Mouse (Mus musculus) megakaryocyte, embryonic 14.5 days (primary cell): Measurements from ENCODE around the gene Pou2f1.

Experiments used
- FLI1 ChIP-seq: IDR thresholded peaks from 2 replicates; pipeline ENCODE4 v1.6.1; 2012; ENCODE audit warnings: low read length, inconsistent platforms, mixed read lengths
- GATA1 ChIP-seq: IDR thresholded peaks from 3 replicates; pipeline ENCODE4 v1.6.1; 2012; ENCODE audit warnings: mixed read lengths, low read length, inconsistent platforms, borderline replicate concordance

DNA sequence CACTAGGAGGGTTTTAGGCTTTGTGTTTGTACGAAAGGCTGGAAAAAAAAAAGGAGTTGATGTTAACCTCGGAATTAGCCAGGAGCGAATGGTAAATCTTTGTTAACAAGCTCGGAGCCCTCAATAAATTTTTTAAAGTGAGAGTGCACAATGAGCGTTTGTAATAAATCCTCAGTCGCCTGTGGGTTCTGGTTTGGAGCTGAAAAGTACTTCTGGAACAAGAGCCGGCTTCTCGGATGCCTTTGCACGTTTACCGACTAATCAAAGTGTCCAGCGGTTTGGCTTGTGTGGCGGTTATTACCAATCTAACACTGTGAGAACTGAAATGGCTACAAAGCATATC lies 167.9 kb downstream of the Pou2f1 start:
- TF ChIP-seq GATA1 (no peak), FLI1 (no peak)
